Mouse (Mus musculus) hindbrain, embryonic 10.5 days (tissue): ENCODE measurements around the gene Kat2a. TPM values are rescaled to one million over a fixed set of nuclear protein-coding genes. Genes with fewer than 3 reads are reported as not detected.

Experiments used
- DNase-seq: peaks from one replicate; pipeline ENCODE4 v3.0.0-alpha.2; 2017; ENCODE audit warnings: low spot score
- H3K27ac ChIP-seq: fragments of 300-500 bp; sonication (generic); 2 replicates; pipeline ENCODE4 v1.5.1; 2016; ENCODE audit warnings: mild to moderate bottlenecking, moderate library complexity
- H3K27me3 ChIP-seq: fragments of 300-500 bp; sonication (generic); 2 replicates; pipeline ENCODE4 v1.6.1; 2016; ENCODE audit warnings: mild to moderate bottlenecking; ENCODE audit not compliant: poor library complexity, insufficient read depth, severe bottlenecking
- H3K36me3 ChIP-seq: fragments of 300-500 bp; sonication (generic); 2 replicates; pipeline ENCODE4 v1.6.1; 2016; ENCODE audit warnings: mild to moderate bottlenecking, moderate library complexity
- H3K4me1 ChIP-seq: fragments of 300-500 bp; sonication (generic); replicated peaks from 2 replicates; pipeline ENCODE4 v1.6.1; 2016; ENCODE audit warnings: mild to moderate bottlenecking
- H3K4me3 ChIP-seq: fragments of 300-500 bp; sonication (generic); 2 replicates; pipeline ENCODE4 v1.5.1; 2016; ENCODE audit warnings: mild to moderate bottlenecking, moderate library complexity
- H3K9me3 ChIP-seq: fragments of 300-500 bp; sonication (generic); 2 replicates; pipeline ENCODE4 v1.6.1; 2016; ENCODE audit warnings: mild to moderate bottlenecking, moderate library complexity
- WGBS: fragments of 180-500 bp; shearing (Covaris S2); methylation state at CpG from one replicate; pipeline ENCODE4 v1.1.7; 2016; 5-methylcytosine and 5-hydroxymethylcytosine counted together
- polyA plus RNA-seq: library from polyadenylated mRNA; unstranded; fragments of >200 nt; fragmentation: Nextera tagmentation; extraction: Ambion mirVana; gene quantifications from 2 replicates; pipeline ENCODE4 v1.2.1, GENCODE M21; 2016

Gene Kat2a
- polyA plus RNA-seq, 1 experiment from 2014 or later, result 70.8 TPM

- peaks cover 40% of the 10 kb centered on the region for H3K27me3 ChIP-seq
- H3K4me1 ChIP-seq, result peaks cover 11% of the 10 kb centered on the region; the same call in 1 of the 2 replicates
- H3K27ac ChIP-seq, result no peak overlapping the region
- 74% methylated on average over 5 of the region's 5 CpGs for WGBS
- H3K9me3 ChIP-seq, result no peaks in the 10 kb centered on the region
- 0 out of 2 replicates have a peak, but pooled peaks cover 7% of the 10 kb centered on the region for H3K36me3 ChIP-seq
- no peak for DNase-seq
- H3K4me3 ChIP-seq, result no peak overlapping the region
Observed at GRCm38 (mm10) chr11:100747114-100747513, 34.8 kb upstream of the Kat2a start.

- Histone ChIP-seq H3K27ac (no peak overlapping the region), H3K9me3 (no peaks in the 10 kb centered on the region), H3K36me3 (0 out of 2 replicates have a peak, but pooled peaks cover 7% of the 10 kb centered on the region), H3K4me3 (no peak overlapping the region), H3K4me1 (peaks cover 10% of the 10 kb centered on the region; the same call in 1 of the 2 replicates), H3K27me3 (peaks cover 38% of the 10 kb centered on the region)
- 78% methylated on average over 10 of the region's 10 CpGs for WGBS
- no peak for DNase-seq
Observed at GRCm38 (mm10) chr11:100746546-100746945, 34.3 kb upstream of the Kat2a start.

- H3K9me3 ChIP-seq, result no peaks in the 10 kb centered on the region
- no peak overlapping the region for H3K4me3 ChIP-seq
- 0 out of 2 replicates have a peak, but pooled peaks cover 2% of the 10 kb centered on the region for H3K36me3 ChIP-seq
- WGBS, result 17% methylated on average over 6 of the region's 6 CpGs
- DNase-seq, result peak; percentile 54
- H3K27ac ChIP-seq, result no peak overlapping the region
- peaks cover 10% of the 10 kb centered on the region; the same call in 1 of the 2 replicates for H3K4me1 ChIP-seq
- peaks cover 30% of the 10 kb centered on the region for H3K27me3 ChIP-seq
Observed at GRCm38 (mm10) chr11:100745085-100745484, 32.8 kb upstream of the Kat2a start.

- no peak for DNase-seq
- H3K9me3 ChIP-seq, result no peaks in the 10 kb centered on the region
- H3K36me3 ChIP-seq, result no peaks in the 10 kb centered on the region
- peaks cover 10% of the 10 kb centered on the region; the same call in 1 of the 2 replicates for H3K27me3 ChIP-seq
- 76% methylated on average over 6 of the region's 6 CpGs for WGBS
- H3K27ac ChIP-seq, result no peak overlapping the region
- H3K4me1 ChIP-seq, result peaks cover 27% of the 10 kb centered on the region
- no peak overlapping the region for H3K4me3 ChIP-seq
Observed at GRCm38 (mm10) chr11:100741348-100741747, 29.1 kb upstream of the Kat2a start.

- Histone ChIP-seq H3K27me3 (peaks cover 4% of the 10 kb centered on the region; the same call in 1 of the 2 replicates), H3K4me1 (peaks cover 25% of the 10 kb centered on the region), H3K36me3 (peaks cover 14% of the 10 kb centered on the region; the same call in 1 of the 2 replicates), H3K4me3 (peak overlapping the region; percentile 98), H3K9me3 (no peaks in the 10 kb centered on the region), H3K27ac (peak overlapping the region; percentile 93)
- 22% methylated on average over 5 of the region's 5 CpGs for WGBS
- no peak for DNase-seq
Observed at GRCm38 (mm10) chr11:100738749-100739148, 26.5 kb upstream of the Kat2a start.

- Histone ChIP-seq H3K9me3 (no peaks in the 10 kb centered on the region), H3K27ac (peak within 1 kb of the TSS; percentile 93), H3K4me1 (peaks cover 25% of the 10 kb centered on the region), H3K4me3 (peak within 1 kb of the TSS; percentile 98), H3K27me3 (peaks cover 4% of the 10 kb centered on the region; the same call in 1 of the 2 replicates), H3K36me3 (peaks cover 20% of the 10 kb centered on the region)
- WGBS, result under 1% methylated on average over 39 of the region's 39 CpGs
- peak; percentile 99 for DNase-seq
Observed at GRCm38 (mm10) chr11:100738066-100738604, 25.9 kb upstream of the Kat2a start, which contains the start of gene Rab5c. Gene Rab5c, minus strand, starts transcription at chr11:100738215.

GRCm38 (mm10) chr11:100737105-100737733, 25.0 kb upstream of the Kat2a start:
- Histone ChIP-seq H3K27ac (peak overlapping the region; percentile 93), H3K27me3 (peaks cover 4% of the 10 kb centered on the region; the same call in 1 of the 2 replicates), H3K4me1 (peaks cover 25% of the 10 kb centered on the region), H3K4me3 (peak overlapping the region; percentile 98), H3K36me3 (peaks cover 29% of the 10 kb centered on the region), H3K9me3 (no peaks in the 10 kb centered on the region)
- whole genome bisulfite sequencing, result 2% methylated on average over 13 of the region's 13 CpGs
- DNase-seq, result no peak

GRCm38 (mm10) chr11:100736746-100737080, 24.4 kb upstream of the Kat2a start:
- 85% methylated on average over 4 of the region's 4 CpGs for WGBS
- Histone ChIP-seq H3K27ac (0 out of 2 replicates have a peak overlapping the region, but pooled peaks have one; percentile 93), H3K4me1 (peaks cover 25% of the 10 kb centered on the region), H3K4me3 (peak overlapping the region; percentile 98), H3K36me3 (peaks cover 31% of the 10 kb centered on the region), H3K27me3 (peaks cover 4% of the 10 kb centered on the region; the same call in 1 of the 2 replicates), H3K9me3 (no peaks in the 10 kb centered on the region)
- DNase-seq, result no peak

GRCm38 (mm10) chr11:100735954-100736745, 23.9 kb upstream of the Kat2a start:
- H3K4me1 ChIP-seq, result peaks cover 25% of the 10 kb centered on the region
- H3K4me3 ChIP-seq, result peak overlapping the region; percentile 98
- no peaks in the 10 kb centered on the region for H3K9me3 ChIP-seq
- no peak for DNase-seq
- no peak overlapping the region for H3K27ac ChIP-seq
- peaks cover 4% of the 10 kb centered on the region; the same call in 1 of the 2 replicates for H3K27me3 ChIP-seq
- H3K36me3 ChIP-seq, result peaks cover 33% of the 10 kb centered on the region
- WGBS, result 81% methylated on average over 14 of the region's 14 CpGs

GRCm38 (mm10) chr11:100735134-100735865, 23.0 kb upstream of the Kat2a start:
- peaks cover 4% of the 10 kb centered on the region; the same call in 1 of the 2 replicates for H3K27me3 ChIP-seq
- peaks cover 35% of the 10 kb centered on the region for H3K36me3 ChIP-seq
- peaks cover 25% of the 10 kb centered on the region for H3K4me1 ChIP-seq
- 92% methylated on average over 9 of the region's 9 CpGs for WGBS
- no peak overlapping the region for H3K27ac ChIP-seq
- DNase-seq, result no peak
- peak overlapping the region; percentile 98; the same call in 1 of the 2 replicates for H3K4me3 ChIP-seq
- no peaks in the 10 kb centered on the region for H3K9me3 ChIP-seq

- H3K27me3 ChIP-seq, result no peaks in the 10 kb centered on the region
- H3K9me3 ChIP-seq, result no peaks in the 10 kb centered on the region
- 91% methylated on average over 6 of the region's 6 CpGs for WGBS
- peaks cover under 1% of the 10 kb centered on the region for H3K4me1 ChIP-seq
- DNase-seq, result no peak
- H3K27ac ChIP-seq, result no peak overlapping the region
- H3K36me3 ChIP-seq, result peaks cover 53% of the 10 kb centered on the region
- no peak overlapping the region for H3K4me3 ChIP-seq
Observed at GRCm38 (mm10) chr11:100730477-100731205, 18.4 kb upstream of the Kat2a start.
